Mouse (Mus musculus) adrenal gland, postnatal 25 days (tissue): Measurements from ENCODE around the gene Appl1. TPM values are rescaled to one million over a fixed set of nuclear protein-coding genes. Genes with fewer than 3 reads are reported as not detected.

Experiments
- total RNA-seq: library from RNA; stranded (reverse); gene quantifications from 2 replicates; pipeline ENCODE4 v1.2.3, GENCODE M21; 2021

The Appl1 gene
- total RNA-seq, 1 experiment from 2014 or later = 45.2 TPM

Other genes starting within 250 kb of the Appl1 start
- not detected in 2 replicates for gene Asb14, start 76.7 kb downstream of the Appl1 start, total RNA-seq
- gene Hesx1, start 23.2 kb upstream of the Appl1 start, total RNA-seq = 0.70 TPM in 1 of 2 replicates, not detected in the other
- gene Il17rd, start 67.7 kb upstream of the Appl1 start, total RNA-seq = 2.4 and 3.5 TPM in 2 replicates
- 37.1 and 47.8 TPM in 2 replicates for gene Arhgef3, start 143.7 kb upstream of the Appl1 start, total RNA-seq